Mouse (Mus musculus) spleen, postnatal 36 days (tissue): ENCODE data around the gene Rhox4d.
"Not testable (repeated sequence)": the region's sequence is repeated elsewhere in the genome, so short reads cannot be mapped to it uniquely, and the experiment has no call there.

Experiments used
- DNase-seq, 2 experiments: peaks; one replicate each; pipeline ENCODE4 v3.0.0; 2022; ENCODE audit warnings: low spot score in 2 of 2, mixed read lengths in 1 of 2

Gene Rhox4d

DNA sequence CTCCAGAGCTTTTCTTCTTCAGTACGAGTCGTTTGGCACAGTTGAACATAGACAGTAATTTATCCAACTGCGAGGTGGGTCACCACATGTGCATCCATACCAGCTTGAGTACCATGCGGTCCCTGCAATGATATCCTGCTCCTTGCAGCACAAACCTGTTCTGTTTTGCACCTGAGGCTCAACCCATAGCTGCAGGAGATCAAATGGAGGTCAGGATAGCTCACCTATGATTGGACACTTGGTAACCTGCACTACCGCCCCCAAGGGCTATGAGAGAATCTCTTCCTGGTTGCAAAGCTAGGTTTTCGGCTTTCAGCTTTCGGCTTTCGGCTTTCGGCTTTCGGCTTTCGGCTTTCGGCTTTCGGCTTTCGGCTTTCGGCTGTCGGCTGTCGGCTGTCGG lies at the start of gene Rhox4d:
Gene Rhox4d (plus strand): TSS at position 301 of the 400 bp plus-strand sequence.
- not testable (repeated sequence) for DNase-seq

DNA sequence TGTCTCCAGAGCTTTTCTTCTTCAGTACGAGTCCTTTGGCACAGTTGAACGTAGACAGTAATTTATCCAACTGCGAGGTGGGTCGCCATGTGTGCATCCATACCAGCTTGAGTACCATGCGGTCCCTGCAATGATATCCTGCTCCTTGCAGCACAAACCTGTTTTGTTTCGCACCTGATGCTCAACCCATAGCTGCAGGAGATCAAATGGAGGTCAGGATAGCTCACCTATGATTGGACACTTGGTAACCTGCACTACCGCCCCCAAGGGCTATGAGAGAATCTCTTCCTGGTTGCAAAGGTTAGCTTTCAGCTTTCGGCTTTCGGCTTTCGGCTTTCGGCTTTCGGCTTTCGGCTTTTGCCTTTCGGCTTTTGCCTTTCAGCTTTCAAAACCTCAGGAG lies 34.1 kb upstream of the Rhox4d start, which contains the start of gene Rhox4c:
Gene Rhox4c (plus strand): TSS at position 301 of the 400 bp plus-strand sequence.
- not testable (repeated sequence) for DNase-seq

DNA sequence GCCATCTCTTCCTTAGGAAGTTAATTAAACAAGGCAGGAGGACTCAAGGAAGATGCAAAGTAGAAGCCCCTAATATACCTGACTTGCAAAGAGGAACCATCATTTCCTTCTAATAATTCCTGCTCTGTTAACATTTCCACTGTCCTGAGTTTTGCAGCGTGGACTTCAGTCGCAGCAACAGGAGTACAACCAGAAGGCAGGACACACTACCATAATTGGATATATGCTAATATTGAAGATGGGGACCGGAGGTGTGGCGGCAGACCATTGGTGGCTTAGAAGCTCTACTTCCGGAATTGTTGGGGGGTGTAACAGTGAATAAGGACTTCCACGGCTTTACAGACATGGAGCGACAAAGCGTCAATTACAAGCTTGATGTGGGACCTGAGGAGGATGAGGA lies 16.0 kb downstream of the Rhox4d start, which contains the start of gene Rhox2e:
Gene Rhox2e (plus strand): TSS at position 301 of the 400 bp plus-strand sequence.
- not testable (repeated sequence) for DNase-seq

GRCm38 (mm10) chrX:37541719-37542118 lies 27.6 kb downstream of the Rhox4d start, which contains the start of gene Rhox3e:
TSS of gene Rhox3e (plus strand) at chrX:37542019.
- not testable (repeated sequence) for DNase-seq

GRCm38 (mm10) chrX:37557112-37557511 lies 43.0 kb downstream of the Rhox4d start, which contains the start of gene Rhox4e:
TSS of gene Rhox4e (plus strand) at chrX:37557412.
- not testable (repeated sequence) for DNase-seq
